Mouse (Mus musculus) CH12.LX (cell line): ENCODE data around the gene Cuedc1.

Source experiments
- CTCF ChIP-seq, 2 experiments: IDR thresholded peaks in 1 of 2; conservative IDR thresholded peaks in 1 of 2; 2 replicates each; pipeline ENCODE4 v1.5.1; 2011 to 2012; ENCODE audit warnings: low read depth in 2 of 2, low read length in 2 of 2, improper control_type of control experiment in 1 of 2, inconsistent platforms in 1 of 2, mild to moderate bottlenecking in 1 of 2, moderate library complexity in 1 of 2
- UBTF ChIP-seq: IDR thresholded peaks from 2 replicates; pipeline ENCODE4 v1.6.1; 2012; ENCODE audit warnings: low read depth, mild to moderate bottlenecking, inconsistent platforms, low read length, improper control_type of control experiment, moderate library complexity

DNA sequence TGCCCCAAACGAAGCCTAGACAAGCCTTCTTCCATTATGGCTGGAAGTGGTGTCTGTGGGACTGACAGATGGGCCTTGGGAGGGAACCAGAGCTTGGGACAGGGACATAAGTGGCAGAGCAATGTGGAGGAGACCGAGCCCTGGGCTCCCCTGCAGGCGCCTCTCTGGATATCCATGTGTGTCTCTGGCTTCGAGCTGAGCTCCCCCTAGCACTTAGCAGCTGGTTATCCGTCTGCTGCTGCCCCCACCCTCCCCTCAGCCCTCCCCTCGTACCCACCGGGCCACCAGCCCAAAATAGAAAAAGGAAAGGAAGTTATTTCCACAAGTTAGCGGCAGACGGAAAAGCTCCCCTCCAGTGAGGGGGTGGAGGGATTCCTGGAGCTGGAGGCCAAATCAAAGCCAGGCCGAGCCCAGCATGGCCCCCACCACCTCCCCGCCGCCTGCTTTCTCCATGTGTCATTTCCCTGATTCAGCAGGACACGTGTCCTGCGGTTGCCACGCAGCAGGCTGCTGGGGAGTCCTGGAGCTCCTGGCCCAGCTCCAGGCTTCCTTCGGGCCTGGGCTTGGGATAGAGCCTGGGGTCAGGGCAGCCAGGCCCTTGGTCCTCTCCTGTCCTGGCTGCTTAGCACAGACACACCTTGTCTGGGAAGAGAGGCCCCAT, 83.2 kb downstream of the Cuedc1 start:
- no peak for TF ChIP-seq UBTF
- no peak for TF ChIP-seq CTCF (conservative IDR thresholded peaks at IDR 0.05 in 1 of 2, IDR thresholded peaks at IDR 0.05 in 1 of 2; ENCODE audit: low read depth in 2 of 2, low read length in 2 of 2)
